Mouse (Mus musculus) lung, postnatal 0 days (tissue): ENCODE data around the gene Eml6.

Experiments used
- CTCF ChIP-seq: IDR thresholded peaks from 2 replicates; pipeline ENCODE4 v1.5.1; 2016; ENCODE audit warnings: antibody characterized with exemption, mild to moderate bottlenecking
- EP300 ChIP-seq: IDR thresholded peaks from 2 replicates; pipeline ENCODE4 v1.6.1; 2016; ENCODE audit warnings: antibody characterized with exemption, mild to moderate bottlenecking, control low read depth

DNA sequence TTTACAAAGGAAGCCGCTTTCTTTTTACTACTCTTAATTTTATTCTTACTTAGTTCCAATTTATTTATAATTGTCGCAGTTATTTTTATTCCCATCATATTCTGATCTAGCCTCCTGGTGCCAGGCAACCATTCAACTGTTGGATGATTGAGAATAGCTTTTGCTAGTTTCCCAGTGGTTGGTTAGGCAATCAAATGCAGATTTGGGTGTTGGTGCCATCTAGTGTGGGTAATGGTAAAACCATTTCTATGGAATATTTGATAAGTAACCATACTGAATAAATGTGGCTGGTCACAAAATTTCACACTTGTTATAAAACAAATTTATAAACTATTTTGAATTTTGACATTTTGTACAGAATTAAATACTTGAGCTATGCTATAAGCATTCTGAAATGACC, 311.0 kb downstream of the Eml6 start:
- TF ChIP-seq CTCF (peak; percentile 60), EP300 (no peak)
